9 mouse cellular contexts compared by ENCODE assay signal in the genomic region with DNA sequence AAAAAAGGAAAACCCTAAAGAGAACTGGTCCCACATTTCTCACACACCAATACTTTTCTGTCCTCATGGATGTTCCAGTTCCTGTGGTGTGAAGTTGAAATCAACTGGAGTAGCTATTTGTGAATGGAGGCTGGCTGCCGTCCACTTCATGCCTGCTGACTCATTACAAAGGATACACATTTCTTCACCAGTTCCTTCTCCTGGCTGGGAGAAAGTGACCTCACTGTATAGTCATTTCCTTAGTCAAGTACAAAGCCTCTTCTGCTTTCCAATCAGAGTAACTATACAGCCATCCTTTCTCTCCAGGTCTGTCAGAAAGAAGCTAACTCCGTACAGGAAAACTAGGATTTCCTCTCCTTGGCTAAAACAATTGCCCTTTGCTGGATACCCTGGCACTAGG. TPM values are rescaled to one million over a fixed set of nuclear protein-coding genes. Genes with fewer than 3 reads are reported as not detected.
DNase-seq lines count a peak whose midpoint lies in the region; ATAC-seq lines count a peak whose summit lies in the region.
"Had no signal": no experiment of that assay in that cellular context is flagged by ENCODE, and none has a peak within 500 bp of the region (broad histone marks: within the 10 kb centered on the region; RNA-seq: fewer than 3 reads in every experiment).

No protein-coding gene starts in this region.

- no peak overlapping the region for H3K4me2 ChIP-seq in heart, embryonic 14.5 days (ENCODE audit: low read length)

- no peaks in the 10 kb centered on the region for H3K9me3 ChIP-seq in heart, embryonic 14.5 days (ENCODE audit: control insufficient read depth, low read length)

- peak; percentile 74 for ATAC-seq in heart, embryonic 14.5 days (ENCODE audit: insufficient number of reproducible peaks, insufficient read depth, low FRiP score, low read depth)

- peak overlapping the region; percentile 28; the same call in 1 of the 2 replicates for H3K9ac ChIP-seq in heart, embryonic 14.5 days (ENCODE audit: low read length)

- no peaks in the 10 kb centered on the region for H3K27me3 ChIP-seq in heart, embryonic 14.5 days (ENCODE audit: control insufficient read depth, insufficient read depth, low read length)

- 31% methylated on average over 2 of the region's 2 CpGs for WGBS in heart, embryonic 14.5 days

- H3K4me1 ChIP-seq in heart, embryonic 14.5 days (ENCODE audit: control insufficient read depth in 2 of 2, insufficient read depth in 2 of 2, low read length in 2 of 2): peaks cover 13 to 30% of the 10 kb centered on the region in 2 experiments

- peak; percentile 17 for DNase-seq in left cerebral cortex, adult 11 months (ENCODE audit: low spot score)
- DNase-seq in left cerebral cortex, postnatal 4 days: no peak
- DNase-seq in adrenal gland, postnatal 25 days: peak; percentile 54
- peak; percentile 75 to 80 for DNase-seq in lung, adult 18-20 months
- DNase-seq in cerebellum, postnatal 36 days: no peak
- DNase-seq in cerebellum, postnatal 10 days: no peak
- DNase-seq in testis, postnatal 14 days (ENCODE audit: low spot score): no peak

- H3K27ac ChIP-seq in heart, embryonic 14.5 days (replicated peaks in 1 of 2; ENCODE audit: control insufficient read depth in 1 of 2, insufficient read depth in 1 of 2, low read depth in 2 of 2, low read length in 2 of 2): peak overlapping the region; percentile 72 to 86
- H3K27ac ChIP-seq: left cerebral cortex, adult 2 months had no signal

- no peak overlapping the region for H3K4me3 ChIP-seq in heart, embryonic 14.5 days (ENCODE audit: control insufficient read depth in 1 of 2, insufficient read depth in 1 of 2, low read depth in 1 of 2, low read length in 2 of 2)
- H3K4me3 ChIP-seq: left cerebral cortex, adult 2 months had no signal

- intact Hi-C loops in left cerebral cortex, postnatal 4 days (cut with DNase I): no loop called here

- peaks cover 85% of the 10 kb centered on the region for H3K36me3 ChIP-seq in heart, embryonic 14.5 days (ENCODE audit: control insufficient read depth, insufficient read depth, low read length)

RNA-seq across cellular contexts. Expression of a gene that starts 19.3 kb away (rescaled TPM):
- total RNA-seq in left cerebral cortex, postnatal 4 days (2021): 100 to 1,000 TPM; 170 to 180 TPM
- total RNA-seq in adrenal gland, postnatal 25 days (2021): 60.4 and 77.0 TPM in 2 replicates
- 80.6 and 82.1 TPM in 2 replicates for polyA plus RNA-seq in heart, embryonic 14.5 days (2014; fragmentation: Nextera tagmentation; extraction: Ambion mirVana)

RNA-seq across cellular contexts. Expression of a gene that starts 35.9 kb away (rescaled TPM):
- total RNA-seq in left cerebral cortex, postnatal 4 days (2021): 10 to 100 TPM; 75.2 to 79.1 TPM
- total RNA-seq in adrenal gland, postnatal 25 days (2021): 12.1 and 12.3 TPM in 2 replicates
- polyA plus RNA-seq in heart, embryonic 14.5 days (2014; fragmentation: Nextera tagmentation; extraction: Ambion mirVana): 16.7 and 22.5 TPM in 2 replicates

Comparison
In these comparisons a context has a peak if more than half of its experiments do, and no peak if none do; other contexts are left out.
1. DNase-seq: peak in left cerebral cortex, adult 11 months (single experiment), adrenal gland, postnatal 25 days (single experiment) and lung, adult 18-20 months (2 of 2); none in left cerebral cortex, postnatal 4 days (single experiment), cerebellum, postnatal 36 days (0 of 2), cerebellum, postnatal 10 days (0 of 2) and testis, postnatal 14 days (single experiment).